Mouse (Mus musculus): ENCODE measurements around the gene Ankrd13c. TPM values are rescaled to one million over a fixed set of nuclear protein-coding genes. Genes with fewer than 3 reads are reported as not detected.
"Not testable (repeated sequence)": the region's sequence is repeated elsewhere in the genome, so short reads cannot be mapped to it uniquely, and the experiment has no call there.

Ankrd13c gene
- polyA plus RNA-seq, 1 experiment from 2014 or later, result 11.4 TPM

DNA sequence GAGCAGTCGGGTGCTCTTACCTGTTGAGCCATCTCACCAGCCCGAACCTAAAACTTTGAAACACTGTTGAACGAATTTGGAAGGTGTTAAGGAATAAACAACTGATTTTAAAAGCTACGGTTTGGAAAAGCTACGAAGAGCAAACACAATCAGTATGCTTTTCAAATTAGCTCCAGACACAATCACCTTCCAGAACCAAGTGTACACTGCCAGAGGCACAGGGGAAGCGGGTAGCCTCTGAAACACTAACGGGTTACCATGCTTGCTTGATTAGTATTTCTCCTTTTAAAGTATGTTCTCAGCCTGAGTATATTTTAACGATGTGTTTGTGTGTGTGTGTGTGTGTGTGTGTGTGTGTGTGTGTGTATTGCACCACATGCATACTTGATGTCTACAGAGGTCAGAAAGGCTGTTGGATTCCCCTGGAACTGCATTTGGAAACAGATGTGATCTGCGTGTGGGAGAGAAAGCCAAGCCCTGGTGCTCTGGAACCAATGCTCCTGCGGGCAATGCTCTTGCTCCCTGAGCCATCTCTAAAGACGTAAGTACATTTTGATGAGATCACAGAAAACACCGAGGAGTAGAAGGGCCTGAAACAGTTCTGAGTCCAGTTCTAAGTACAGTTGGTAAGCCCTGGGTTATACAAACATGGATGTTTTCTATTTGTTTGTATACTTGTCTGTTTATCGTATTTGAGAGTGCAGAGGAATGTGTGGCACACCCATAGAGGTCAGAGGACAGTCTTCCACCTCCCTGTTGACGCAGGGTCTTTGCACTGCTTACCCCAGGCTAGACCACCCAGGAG lies 21.1 kb upstream of the Ankrd13c start:
- H3K9ac ChIP-seq, result no peak overlapping the region

DNA sequence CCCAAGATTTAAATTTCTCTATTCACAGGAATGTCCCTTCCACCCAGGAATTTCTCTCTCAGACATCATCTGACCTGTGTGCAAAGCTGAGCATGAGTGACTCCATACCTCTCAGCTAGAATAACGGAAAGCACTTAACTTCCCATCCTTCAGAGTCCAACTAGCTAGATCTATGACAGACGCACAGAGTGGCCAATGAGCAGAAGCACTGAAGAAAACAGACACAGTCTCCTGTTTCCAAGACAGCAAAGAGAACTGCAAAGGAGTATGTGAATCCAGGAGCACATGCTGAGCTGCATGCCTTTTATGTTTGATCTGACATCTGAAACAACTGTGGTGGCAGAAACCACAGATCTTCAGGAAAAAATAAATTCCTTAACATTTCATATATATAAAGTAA lies 20.3 kb upstream of the Ankrd13c start:
- no peak for DNase-seq
- no peak overlapping the region for H3K9ac ChIP-seq
- peaks cover 9% of the 10 kb centered on the region for H3K4me1 ChIP-seq (replicated peaks)
- ATAC-seq (ENCODE audit: low read depth), result no peak
- no peaks in the 10 kb centered on the region for H3K9me3 ChIP-seq (replicated peaks)
- H3K36me3 ChIP-seq, result no peaks in the 10 kb centered on the region
- H3K4me3 ChIP-seq (replicated peaks), result no peak overlapping the region
- 55% methylated on average over 2 of the region's 2 CpGs for WGBS (ENCODE audit: insufficient replicate concordance)
- H3K27ac ChIP-seq, result no peak overlapping the region
- H3K27me3 ChIP-seq, result peaks cover 11% of the 10 kb centered on the region; the same call in 1 of the 2 replicates
- no peak overlapping the region for H3K4me2 ChIP-seq

More for the DNA sequence above, 21.1 kb upstream of the Ankrd13c start:
- ATAC-seq (ENCODE audit: low read depth) (no peak), DNase-seq (no peak)
- Histone ChIP-seq H3K9me3 (replicated peaks) (no peaks in the 10 kb centered on the region), H3K4me1 (replicated peaks) (peaks cover 9% of the 10 kb centered on the region), H3K27me3 (peaks cover 11% of the 10 kb centered on the region; the same call in 1 of the 2 replicates), H3K36me3 (no peaks in the 10 kb centered on the region), H3K27ac (no peak overlapping the region), H3K4me2 (no peak overlapping the region), H3K4me3 (replicated peaks) (no peak overlapping the region)
- WGBS (ENCODE audit: insufficient replicate concordance), result 73% methylated on average over 14 of the region's 14 CpGs

DNA sequence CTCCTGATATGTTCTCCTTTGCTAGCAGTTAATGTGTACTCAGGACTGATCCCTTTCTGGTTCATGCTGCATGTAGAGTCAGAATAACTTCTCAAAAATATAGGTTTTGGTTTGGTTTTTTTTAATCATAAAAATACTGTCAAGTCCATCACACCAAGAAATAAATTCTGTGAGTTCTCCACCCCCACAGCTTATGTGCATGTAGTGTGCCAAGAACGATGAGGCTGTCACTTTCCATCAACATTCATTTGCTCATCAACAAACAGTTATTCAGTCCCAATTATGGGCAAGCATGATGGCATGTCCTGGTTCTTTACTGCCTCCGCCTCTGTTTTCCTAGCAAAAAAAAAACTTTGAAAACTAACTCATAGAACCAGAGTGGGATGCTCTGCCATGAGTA lies 18.3 kb upstream of the Ankrd13c start:
- H3K4me2 ChIP-seq, result no peak overlapping the region
- no peak for DNase-seq
- no peaks in the 10 kb centered on the region for H3K36me3 ChIP-seq
- H3K27ac ChIP-seq, result no peak overlapping the region
- WGBS (ENCODE audit: insufficient replicate concordance), result 59% methylated on average over 2 of the region's 2 CpGs
- H3K27me3 ChIP-seq, result peaks cover 13% of the 10 kb centered on the region; the same call in 1 of the 2 replicates
- H3K9me3 ChIP-seq (replicated peaks), result no peaks in the 10 kb centered on the region
- H3K4me1 ChIP-seq (replicated peaks), result peaks cover 9% of the 10 kb centered on the region
- ATAC-seq (ENCODE audit: low read depth), result no peak
- H3K4me3 ChIP-seq (replicated peaks), result no peak overlapping the region
- H3K9ac ChIP-seq, result no peak overlapping the region

DNA sequence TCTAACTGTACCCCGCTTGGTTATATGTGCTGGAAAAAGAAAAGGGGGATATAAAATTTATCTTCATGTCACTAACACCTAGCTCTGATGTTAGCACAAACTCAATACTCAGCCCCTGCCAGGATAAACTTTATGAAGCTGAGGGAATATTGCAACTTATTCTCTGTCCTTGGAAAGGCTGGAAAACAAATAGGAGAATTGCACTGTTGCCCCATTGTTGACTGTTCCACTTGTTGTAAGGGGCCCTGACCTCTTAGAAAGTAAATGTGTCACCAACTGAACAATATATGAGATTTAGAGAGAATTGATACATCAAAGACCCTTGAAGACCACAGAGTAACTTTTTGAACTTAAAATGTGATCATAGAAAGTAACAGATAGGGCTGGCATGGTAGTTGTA lies 17.6 kb upstream of the Ankrd13c start:
- Histone ChIP-seq H3K9me3 (replicated peaks) (no peaks in the 10 kb centered on the region), H3K36me3 (no peaks in the 10 kb centered on the region), H3K9ac (no peak overlapping the region), H3K27me3 (peaks cover 13% of the 10 kb centered on the region; the same call in 1 of the 2 replicates), H3K27ac (no peak overlapping the region), H3K4me1 (replicated peaks) (peaks cover 6% of the 10 kb centered on the region), H3K4me2 (no peak overlapping the region), H3K4me3 (replicated peaks) (no peak overlapping the region)
- DNase-seq (no peak), ATAC-seq (ENCODE audit: low read depth) (no peak)
- 48% methylated on average over 1 of the region's 1 CpGs for WGBS (ENCODE audit: insufficient replicate concordance)

DNA sequence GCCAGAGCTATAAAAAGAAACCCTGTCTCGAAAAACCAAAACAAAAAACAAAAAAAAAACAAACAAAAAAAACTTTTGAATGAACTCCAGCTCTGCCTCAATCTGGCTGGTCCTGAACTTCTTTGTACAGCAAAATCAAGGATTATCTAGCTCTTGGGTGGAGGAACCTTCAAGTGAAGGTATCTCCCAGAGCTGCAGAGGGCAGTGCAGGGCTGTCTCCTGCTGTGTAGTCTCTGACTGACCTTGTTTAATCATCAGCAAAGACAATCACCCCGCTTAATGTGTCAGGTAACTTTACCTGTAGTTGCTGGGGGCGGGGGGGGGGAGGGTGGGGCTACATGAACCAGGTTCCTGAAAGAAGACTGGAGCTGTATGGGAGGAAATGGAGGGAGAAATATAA lies 15.4 kb upstream of the Ankrd13c start:
- WGBS (ENCODE audit: insufficient replicate concordance), result 35% methylated on average over 3 of the region's 3 CpGs
- DNase-seq, result no peak
- no peaks in the 10 kb centered on the region for H3K9me3 ChIP-seq (replicated peaks)
- H3K36me3 ChIP-seq, result no peaks in the 10 kb centered on the region
- H3K4me1 ChIP-seq (replicated peaks), result 0 out of 2 replicates have a peak, but pooled peaks cover 2% of the 10 kb centered on the region
- H3K27ac ChIP-seq, result no peak overlapping the region
- H3K27me3 ChIP-seq, result 0 out of 2 replicates have a peak, but pooled peaks cover 8% of the 10 kb centered on the region
- no peak overlapping the region for H3K9ac ChIP-seq
- H3K4me2 ChIP-seq, result no peak overlapping the region
- no peak overlapping the region for H3K4me3 ChIP-seq (replicated peaks)
- no peak for ATAC-seq (ENCODE audit: low read depth)

DNA sequence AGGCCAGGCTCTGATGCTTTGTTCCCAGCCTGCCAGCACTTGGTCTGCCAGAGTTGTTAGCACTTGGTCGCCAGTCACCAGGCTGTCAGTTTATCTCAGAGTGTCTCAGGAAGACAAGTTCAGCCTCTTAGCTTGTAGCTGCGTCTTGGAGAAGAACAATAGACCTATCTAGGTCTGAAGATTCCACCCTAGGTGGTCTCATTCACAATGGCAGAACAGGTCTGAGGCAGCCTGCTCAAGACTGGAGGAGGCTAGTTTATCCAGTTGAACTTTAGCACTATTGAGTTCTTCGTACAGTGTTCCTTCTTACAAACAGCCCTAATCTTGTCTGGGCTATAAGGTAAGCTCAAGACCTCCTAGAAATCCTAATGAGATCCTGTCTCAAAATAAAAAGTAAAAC lies 15.0 kb upstream of the Ankrd13c start:
- Histone ChIP-seq H3K9ac (no peak overlapping the region), H3K4me1 (replicated peaks) (0 out of 2 replicates have a peak, but pooled peaks cover 2% of the 10 kb centered on the region), H3K4me2 (no peak overlapping the region), H3K27me3 (0 out of 2 replicates have a peak, but pooled peaks cover 5% of the 10 kb centered on the region), H3K9me3 (replicated peaks) (no peaks in the 10 kb centered on the region), H3K4me3 (replicated peaks) (no peak overlapping the region), H3K27ac (no peak overlapping the region), H3K36me3 (no peaks in the 10 kb centered on the region)
- 31% methylated on average over 3 of the region's 3 CpGs for WGBS (ENCODE audit: insufficient replicate concordance)
- ATAC-seq (ENCODE audit: low read depth) (no peak), DNase-seq (no peak)

DNA sequence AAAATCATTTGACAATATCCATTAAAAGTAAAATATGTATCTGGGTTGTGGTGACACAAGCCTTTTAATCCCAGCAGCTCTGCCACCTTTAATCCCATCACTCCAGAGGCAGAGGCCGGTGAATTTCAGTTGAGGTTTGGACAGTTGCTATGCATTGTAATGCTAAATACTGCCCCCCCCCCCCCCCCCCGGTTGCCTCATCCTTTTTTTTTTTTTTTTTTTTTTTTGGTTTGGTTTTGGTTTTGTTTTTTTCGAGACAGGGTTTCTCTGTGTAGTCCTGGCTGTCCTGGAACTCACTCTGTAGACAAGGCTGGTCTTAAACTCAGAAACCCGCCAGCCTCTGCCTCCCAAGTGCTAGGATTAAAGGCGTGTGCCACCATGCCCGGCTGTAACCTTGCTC lies 13.8 kb upstream of the Ankrd13c start:
- DNase-seq; H3K36me3 ChIP-seq; H3K9ac ChIP-seq; H3K4me2 ChIP-seq; H3K27me3 ChIP-seq; H3K4me3 ChIP-seq (replicated peaks); ATAC-seq (ENCODE audit: low read depth); H3K27ac ChIP-seq; H3K9me3 ChIP-seq (replicated peaks); H3K4me1 ChIP-seq (replicated peaks): not testable (repeated sequence)
- 57% methylated on average over 5 of the region's 6 CpGs for WGBS (ENCODE audit: insufficient replicate concordance)

DNA sequence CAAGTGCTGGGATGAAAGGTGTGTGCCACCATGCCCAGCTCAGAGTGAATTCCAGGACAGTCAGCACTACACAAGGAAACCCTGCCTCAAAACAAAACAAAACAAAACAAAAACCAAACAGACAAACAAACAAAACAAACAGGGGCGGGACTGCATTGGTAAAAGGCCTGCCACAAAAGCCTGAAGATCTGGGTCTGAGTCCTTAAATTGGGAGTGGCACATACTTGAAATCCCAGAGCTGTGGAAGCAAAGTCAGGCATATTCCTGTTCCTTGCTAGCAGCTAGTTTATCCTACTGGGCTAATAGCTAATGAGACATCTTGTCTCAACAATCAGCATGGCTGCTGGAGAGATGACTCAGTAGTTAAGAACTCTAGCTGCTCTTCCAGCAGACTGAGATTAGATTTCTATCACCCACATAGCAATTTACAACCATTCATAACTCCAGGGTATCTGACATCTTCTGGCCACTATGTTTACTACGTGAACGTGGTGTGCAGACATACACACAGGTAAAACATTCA lies 12.7 kb upstream of the Ankrd13c start:
- WGBS (ENCODE audit: insufficient replicate concordance), result 52% methylated on average over 3 of the region's 3 CpGs
- Histone ChIP-seq H3K4me3 (replicated peaks) (no peak overlapping the region), H3K9ac (no peak overlapping the region), H3K4me1 (replicated peaks) (0 out of 2 replicates have a peak, but pooled peaks cover 2% of the 10 kb centered on the region), H3K27me3 (0 out of 2 replicates have a peak, but pooled peaks cover 2% of the 10 kb centered on the region), H3K27ac (no peak overlapping the region), H3K4me2 (no peak overlapping the region), H3K36me3 (no peaks in the 10 kb centered on the region), H3K9me3 (replicated peaks) (no peaks in the 10 kb centered on the region)
- no peak for DNase-seq
- ATAC-seq (ENCODE audit: low read depth), result no peak

DNA sequence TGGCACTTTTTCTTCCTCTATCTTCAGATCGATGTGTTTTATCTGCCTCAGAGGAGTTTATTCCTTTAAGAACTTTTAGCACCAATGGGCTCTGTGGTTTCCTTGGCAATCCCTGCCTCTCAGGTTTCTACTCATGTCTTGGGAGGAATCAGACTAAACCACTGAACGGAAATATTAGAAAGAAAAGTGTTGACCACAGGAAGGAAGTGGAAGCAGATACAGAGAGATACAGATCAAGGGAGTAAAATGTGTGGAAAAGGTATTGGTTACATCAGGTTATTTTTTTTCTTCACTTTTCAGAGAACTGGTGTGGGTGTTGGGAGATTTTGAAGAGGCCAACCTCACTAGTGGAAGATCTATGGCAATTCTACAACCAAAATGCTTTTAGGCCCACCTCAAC lies 8.5 kb upstream of the Ankrd13c start:
- Histone ChIP-seq H3K4me3 (replicated peaks) (no peak overlapping the region), H3K27me3 (no peaks in the 10 kb centered on the region), H3K4me1 (replicated peaks) (no peaks in the 10 kb centered on the region), H3K9me3 (replicated peaks) (no peaks in the 10 kb centered on the region), H3K36me3 (no peaks in the 10 kb centered on the region), H3K9ac (no peak overlapping the region), H3K4me2 (no peak overlapping the region), H3K27ac (no peak overlapping the region)
- ATAC-seq (ENCODE audit: low read depth) (no peak), DNase-seq (no peak)
- WGBS (ENCODE audit: insufficient replicate concordance), result 27% methylated on average over 2 of the region's 2 CpGs

DNA sequence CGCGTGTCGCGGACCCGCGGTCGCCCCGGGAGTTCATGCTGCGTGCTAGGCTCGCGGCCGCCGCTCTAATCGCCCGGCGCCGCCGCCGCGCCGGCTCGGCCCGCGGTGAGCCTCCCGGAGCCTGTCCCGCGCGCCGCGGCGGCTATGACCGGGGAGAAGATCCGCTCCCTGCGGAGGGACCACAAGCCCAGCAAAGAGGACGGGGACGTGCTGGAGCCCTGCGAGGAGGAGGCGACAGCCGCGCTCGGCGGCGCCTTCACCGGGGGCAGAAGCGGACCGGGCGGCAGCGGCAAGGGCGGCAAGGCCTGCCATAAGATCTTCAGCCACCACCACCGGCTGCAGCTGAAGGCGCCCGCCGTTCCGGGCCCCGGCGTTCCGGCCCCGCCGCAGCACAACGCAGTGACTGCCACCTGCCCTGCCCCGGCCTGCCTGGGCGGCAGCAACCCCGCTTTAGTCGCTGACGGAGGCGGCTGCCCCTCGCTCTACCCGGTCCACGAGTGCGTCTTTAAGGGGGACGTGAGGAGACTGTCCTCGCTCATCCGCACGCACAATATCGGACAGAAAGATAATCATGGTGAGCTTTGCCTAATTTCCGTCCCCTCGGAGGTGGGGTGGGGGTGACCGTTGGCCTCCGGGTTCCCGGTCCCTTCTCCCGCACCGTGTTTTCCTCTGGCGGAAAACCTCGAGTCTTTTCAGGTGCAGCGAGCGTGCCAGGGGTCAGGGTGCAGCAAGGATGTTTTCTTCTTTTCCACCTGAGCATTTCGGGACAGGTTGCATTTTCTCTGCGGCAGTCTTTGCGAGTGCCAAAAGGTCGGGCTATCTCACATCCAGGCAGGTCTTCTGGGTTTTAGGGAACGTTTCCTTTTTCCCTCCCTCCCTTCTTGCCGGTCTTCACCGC lies 593 bp downstream of the Ankrd13c start:
- Histone ChIP-seq H3K9me3 (replicated peaks) (no peaks in the 10 kb centered on the region), H3K9ac (peak overlapping the region; percentile 98), H3K4me3 (replicated peaks) (peak overlapping the region; percentile 96), H3K4me1 (replicated peaks) (peaks cover 33% of the 10 kb centered on the region), H3K27ac (peak overlapping the region; percentile 96), H3K4me2 (peak overlapping the region; percentile 87), H3K27me3 (no peaks in the 10 kb centered on the region), H3K36me3 (peaks cover 12% of the 10 kb centered on the region)
- DNase-seq, result peak; percentile 46
- WGBS (ENCODE audit: insufficient replicate concordance), result under 1% methylated on average over 92 of the region's 93 CpGs
- peak; percentile 73 for ATAC-seq (ENCODE audit: low read depth)

DNA sequence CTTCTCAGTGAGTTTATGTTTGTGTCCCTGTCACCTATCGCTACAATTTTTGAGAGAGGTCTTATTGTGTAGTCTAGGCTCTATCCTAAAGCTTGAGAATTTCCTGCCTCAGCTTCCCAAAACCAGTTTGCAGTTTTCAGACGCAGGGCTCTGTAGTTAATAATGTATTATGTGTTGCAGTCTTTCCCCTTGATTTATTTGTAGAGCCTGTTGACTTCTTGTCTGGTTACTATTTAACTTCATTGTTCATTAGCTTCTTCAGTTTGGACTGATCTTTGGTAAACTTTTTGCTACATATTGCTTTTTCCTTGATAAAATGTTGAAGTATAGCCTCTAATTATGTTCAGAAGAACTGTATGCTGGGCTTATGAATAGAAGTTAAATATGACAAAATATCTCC lies 5.7 kb downstream of the Ankrd13c start:
- H3K4me3 ChIP-seq (replicated peaks), result no peak overlapping the region
- no peak for DNase-seq
- H3K9me3 ChIP-seq (replicated peaks), result no peaks in the 10 kb centered on the region
- no peak overlapping the region for H3K4me2 ChIP-seq
- H3K4me1 ChIP-seq (replicated peaks), result peaks cover 31% of the 10 kb centered on the region
- H3K9ac ChIP-seq, result no peak overlapping the region
- no peak overlapping the region for H3K27ac ChIP-seq
- H3K36me3 ChIP-seq, result peaks cover 12% of the 10 kb centered on the region
- no peak for ATAC-seq (ENCODE audit: low read depth)
- no peaks in the 10 kb centered on the region for H3K27me3 ChIP-seq
- WGBS (ENCODE audit: insufficient replicate concordance), result 83% methylated on average over 2 of the region's 2 CpGs

All from liver, embryonic 13.5 days (tissue).